Mouse (Mus musculus): ENCODE results near the gene Ap3s2. TPM values are rescaled to one million over a fixed set of nuclear protein-coding genes. Genes with fewer than 3 reads are reported as not detected.

The Ap3s2 gene
- polyA plus RNA-seq, 1 experiment from 2014 or later, result 48.7 TPM

Small RNA genes within 50 kb of the gene (microRNA-seq; reads per million reads assigned to microRNA genes)
- gene Gm24541, result not detected

Other genes starting within 250 kb of the Ap3s2 start
- 6.7 and 6.9 TPM in 2 replicates for gene Kif7, start 204.9 kb downstream of the Ap3s2 start, polyA plus RNA-seq (2016; fragmentation: Nextera tagmentation; extraction: Ambion mirVana)
- not detected in 2 replicates for gene Plin1, start 187.7 kb downstream of the Ap3s2 start, polyA plus RNA-seq (2016; fragmentation: Nextera tagmentation; extraction: Ambion mirVana)
- 6.8 and 9.5 TPM in 2 replicates for gene Pex11a, start 177.5 kb downstream of the Ap3s2 start, polyA plus RNA-seq (2016; fragmentation: Nextera tagmentation; extraction: Ambion mirVana)
- gene Wdr93, start 177.5 kb downstream of the Ap3s2 start, polyA plus RNA-seq (2016; fragmentation: Nextera tagmentation; extraction: Ambion mirVana), result 0.57 and 0.72 TPM in 2 replicates
- 0.17 TPM in 1 of 2 replicates, not detected in the other for gene Mesp1, start 126.9 kb downstream of the Ap3s2 start, polyA plus RNA-seq (2016; fragmentation: Nextera tagmentation; extraction: Ambion mirVana)
- gene Mesp2, start 109.9 kb downstream of the Ap3s2 start, polyA plus RNA-seq (2016; fragmentation: Nextera tagmentation; extraction: Ambion mirVana), result 0.42 and 0.56 TPM in 2 replicates
- 3.5 and 4.6 TPM in 2 replicates for gene Anpep, start 59.6 kb downstream of the Ap3s2 start, polyA plus RNA-seq (2016; fragmentation: Nextera tagmentation; extraction: Ambion mirVana)
- 19.8 and 20.3 TPM in 2 replicates for gene Arpin, start 14.7 kb upstream of the Ap3s2 start, polyA plus RNA-seq (2016; fragmentation: Nextera tagmentation; extraction: Ambion mirVana)
- 26.0 and 26.4 TPM in 2 replicates for gene Zfp710, start 104.2 kb upstream of the Ap3s2 start, polyA plus RNA-seq (2016; fragmentation: Nextera tagmentation; extraction: Ambion mirVana)
- 322 and 326 TPM in 2 replicates for gene Idh2, start 194.7 kb upstream of the Ap3s2 start, polyA plus RNA-seq (2016; fragmentation: Nextera tagmentation; extraction: Ambion mirVana)

Data from hindbrain, embryonic 12.5 days (tissue).